Mouse (Mus musculus) B cell, adult 2 months (primary cell): ENCODE data around the gene Gm10837.
"Not testable (repeated sequence)": the region's sequence is repeated elsewhere in the genome, so short reads cannot be mapped to it uniquely, and the experiment has no call there.

ENCODE experiments used
- DNase-seq, 2 experiments: peaks; one replicate each; pipeline ENCODE4 v3.0.0; 2022

Gm10837 gene

GRCm38 (mm10) chr14:122490441-122491328 lies at the start of gene Gm10837:
Gm10837 (plus strand) TSS chr14:122490586.
- peak; percentile 28 to 51 for DNase-seq

GRCm38 (mm10) chr14:122449601-122450495 lies 40.5 kb upstream of the Gm10837 start:
- no peak for DNase-seq

- DNase-seq = no peak
Observed at GRCm38 (mm10) chr14:122450496-122451382, 39.6 kb upstream of the Gm10837 start, which contains the start of gene Gm5089. Gm5089 (minus strand) TSS chr14:122451115.

- DNase-seq = no peak
Observed at GRCm38 (mm10) chr14:122451551-122452145, 38.7 kb upstream of the Gm10837 start.

GRCm38 (mm10) chr14:122452701-122453387 lies 37.5 kb upstream of the Gm10837 start:
- no peak for DNase-seq

- no peak for DNase-seq
Observed at GRCm38 (mm10) chr14:122453388-122453995, 36.9 kb upstream of the Gm10837 start.

- DNase-seq = no peak
Observed at GRCm38 (mm10) chr14:122453996-122454738, 36.2 kb upstream of the Gm10837 start.

GRCm38 (mm10) chr14:122454901-122455561 lies 35.4 kb upstream of the Gm10837 start:
- DNase-seq = no peak

- DNase-seq = no peak
Observed at GRCm38 (mm10) chr14:122455562-122455958, 34.8 kb upstream of the Gm10837 start.

- DNase-seq = not testable (repeated sequence)
Observed at GRCm38 (mm10) chr14:122459332-122459731, 31.1 kb upstream of the Gm10837 start.

- no peak for DNase-seq
Observed at GRCm38 (mm10) chr14:122459776-122460175, 30.6 kb upstream of the Gm10837 start.

- no peak for DNase-seq
Observed at GRCm38 (mm10) chr14:122460226-122460625, 30.2 kb upstream of the Gm10837 start.

- no peak for DNase-seq
Observed at GRCm38 (mm10) chr14:122461500-122461899, 28.9 kb upstream of the Gm10837 start.

- DNase-seq = peak in 1 of 2 experiments; percentile 5
Observed at GRCm38 (mm10) chr14:122461966-122462365, 28.4 kb upstream of the Gm10837 start.

- DNase-seq = no peak
Observed at GRCm38 (mm10) chr14:122462689-122463079, 27.7 kb upstream of the Gm10837 start.

- peak in 1 of 2 experiments; percentile 44 for DNase-seq
Observed at GRCm38 (mm10) chr14:122463080-122463691, 27.2 kb upstream of the Gm10837 start.

- DNase-seq = peak; percentile 55 to 71
Observed at GRCm38 (mm10) chr14:122463734-122464341, 26.5 kb upstream of the Gm10837 start.

- peak in 1 of 2 experiments; percentile 46 for DNase-seq
Observed at GRCm38 (mm10) chr14:122464351-122464762, 26.0 kb upstream of the Gm10837 start.
